Mouse (Mus musculus) erythroid progenitor cell, adult 5-6 weeks (primary cell): ENCODE measurements at regions not wholly inside any gene's neighbourhood (a gene's known extent, or its start where the extent isn't known, plus 50 kb on each side); places are given as distances from the start of the nearest gene placed in this dataset.

ENCODE experiments used
- ATAC-seq: replicated peaks from 2 replicates; pipeline ENCODE4 v1.8.0; 2016; ENCODE audit warnings: moderate number of reproducible peaks, mild to moderate bottlenecking, moderate TSS enrichment, inconsistent platforms; ENCODE audit not compliant: poor library complexity, low FRiP score, severe bottlenecking

DNA sequence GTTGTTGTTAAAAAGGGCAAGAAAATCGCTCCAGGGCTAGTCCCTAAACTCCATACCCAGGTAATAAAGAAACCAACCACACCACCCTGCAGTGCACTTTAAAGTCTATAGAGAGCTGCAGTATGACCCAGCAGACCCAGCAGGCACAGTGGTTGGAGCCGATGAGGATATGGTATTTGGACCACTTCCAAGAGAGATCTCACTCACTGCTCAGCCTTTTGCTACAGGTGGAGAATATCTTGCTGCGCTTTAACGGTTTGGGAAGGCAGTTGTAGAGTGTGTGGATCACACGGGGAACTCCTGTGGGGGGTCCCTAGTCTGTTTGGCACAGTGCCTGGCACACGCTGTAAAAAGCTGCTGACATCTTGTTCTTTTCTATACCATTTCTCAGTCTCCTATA lies 145.9 kb downstream of the Foxo1 start:
- ATAC-seq = no peak

DNA sequence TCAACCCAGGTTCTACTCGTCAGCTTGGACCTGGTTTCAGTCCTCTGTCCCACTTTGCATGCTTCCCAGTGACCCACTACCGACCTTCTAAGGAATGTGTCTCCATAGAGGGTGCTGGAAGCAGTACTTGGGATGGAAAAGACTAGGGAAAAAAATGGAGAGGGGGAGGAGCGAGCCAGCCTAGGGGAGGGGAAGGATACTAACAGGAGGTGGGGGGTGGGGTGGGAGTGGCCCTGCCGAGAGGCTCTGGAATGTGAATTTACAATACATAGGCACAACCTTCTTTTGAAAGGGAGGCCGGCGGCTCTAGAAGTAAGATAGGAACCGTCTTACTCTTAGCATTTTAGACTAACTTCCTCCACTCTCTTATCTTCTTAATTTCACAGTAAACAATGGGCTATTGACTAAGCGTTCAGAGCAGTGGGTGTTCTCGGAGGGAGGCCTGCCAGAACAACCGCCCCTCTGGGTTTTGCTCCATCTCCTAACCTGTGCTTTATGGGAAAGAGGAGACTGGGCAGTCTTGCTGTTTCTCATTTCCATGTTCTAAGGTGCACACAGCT lies 145.1 kb downstream of the Foxo1 start:
- no peak for ATAC-seq

DNA sequence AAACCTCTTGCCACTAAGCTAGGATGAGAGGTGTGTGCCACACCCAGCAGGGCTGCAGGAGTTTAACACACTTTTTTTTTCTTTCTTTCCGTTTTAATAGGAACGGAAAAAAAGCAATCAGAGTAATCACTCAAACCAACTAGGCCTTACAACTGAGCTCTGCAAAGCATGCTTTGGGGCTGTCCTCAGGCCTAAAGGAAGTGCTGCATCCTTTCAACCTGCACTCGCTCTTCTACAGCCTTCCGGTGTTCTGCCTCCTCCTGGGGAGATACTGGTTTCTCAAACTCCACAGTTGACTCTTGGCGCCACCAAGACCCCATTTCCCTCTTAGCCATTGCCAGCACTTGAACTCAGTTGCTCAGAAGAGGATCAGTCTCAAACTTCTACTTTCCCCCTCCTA lies 143.2 kb downstream of the Foxo1 start:
- ATAC-seq = no peak

DNA sequence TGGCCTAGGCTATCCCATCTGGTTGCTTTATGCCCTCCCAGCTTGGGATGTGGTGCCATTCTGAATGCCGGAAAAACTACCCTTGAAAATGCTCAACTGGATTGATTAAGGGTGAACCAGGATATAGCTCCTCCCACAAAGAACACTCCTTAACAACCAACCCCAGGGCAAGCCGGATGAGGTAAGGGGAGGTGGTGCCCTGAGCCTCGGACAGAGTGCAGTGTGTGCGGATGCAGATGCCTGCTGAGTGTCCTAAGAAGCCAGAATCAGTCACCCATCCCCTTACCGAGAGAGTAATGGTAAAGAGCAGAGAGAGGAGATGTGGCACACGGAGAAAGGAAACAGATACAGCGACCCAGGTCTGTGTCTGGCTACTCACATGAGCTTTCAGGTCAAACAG lies 141.3 kb downstream of the Foxo1 start:
- no peak for ATAC-seq

DNA sequence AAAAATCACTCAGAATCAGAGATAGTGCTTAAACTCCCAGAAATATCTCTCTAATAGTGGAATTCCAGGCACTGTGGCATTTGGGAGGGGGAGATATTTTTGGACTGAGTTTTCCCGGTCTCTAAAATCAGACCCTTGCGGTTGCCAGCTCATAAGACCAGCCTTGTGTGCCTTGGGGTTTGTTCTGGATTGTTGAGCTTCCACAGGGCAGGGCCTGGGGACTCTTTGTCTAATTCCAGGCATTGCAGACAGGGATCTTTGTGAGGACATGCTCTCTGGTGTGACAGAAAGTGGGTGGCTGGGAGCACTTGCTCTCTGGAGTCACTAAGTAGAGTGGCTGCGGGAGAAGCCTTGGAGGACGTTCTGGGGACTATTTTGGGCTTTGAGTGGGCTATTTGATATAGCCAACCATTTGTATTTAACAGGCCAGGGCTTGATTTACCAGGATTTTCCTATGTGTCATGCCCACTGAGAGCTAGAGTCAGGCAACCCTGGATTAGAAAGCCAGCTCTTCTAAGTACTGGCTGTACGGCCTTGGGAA lies 138.7 kb downstream of the Foxo1 start:
- no peak for ATAC-seq

DNA sequence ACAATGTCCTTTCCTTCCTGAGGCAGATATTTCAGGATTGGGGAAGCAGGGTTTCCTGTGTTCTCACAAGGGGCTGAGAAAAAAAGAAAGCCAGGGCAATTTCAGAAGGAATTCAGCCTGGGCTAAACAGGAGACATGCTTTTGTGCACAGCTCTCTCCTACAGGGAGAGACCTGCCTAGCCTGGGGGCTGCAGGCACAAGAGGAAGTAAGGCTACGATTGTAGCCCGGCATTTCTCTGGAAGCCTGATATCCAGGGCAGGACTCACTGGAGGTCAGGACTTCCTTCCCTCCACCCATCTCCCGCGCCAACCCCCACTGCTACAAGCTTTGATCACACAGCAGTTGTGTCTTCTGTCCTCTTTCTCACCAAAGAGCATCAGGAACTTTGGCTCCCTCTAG lies 136.5 kb downstream of the Foxo1 start:
- no peak for ATAC-seq

DNA sequence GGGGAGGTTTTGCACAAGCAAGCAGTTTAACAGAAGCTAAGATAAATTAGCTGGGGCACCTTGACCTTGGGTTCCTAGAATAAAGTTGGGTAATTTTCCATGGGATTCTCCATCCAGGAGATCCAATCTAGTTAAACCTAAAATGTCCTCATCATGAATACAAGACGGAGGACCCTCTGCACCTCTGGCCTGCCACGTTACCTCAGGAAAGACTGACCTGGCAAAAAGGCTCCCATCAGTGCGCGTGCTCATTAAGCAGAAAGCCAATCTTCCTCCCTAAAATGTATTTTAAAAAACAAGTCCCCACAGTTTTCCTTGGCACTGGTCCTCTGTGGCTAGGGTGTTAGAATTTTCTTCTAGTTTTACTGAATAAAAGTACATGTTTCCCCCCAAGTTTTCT lies 134.9 kb downstream of the Foxo1 start:
- ATAC-seq = no peak
